Mouse (Mus musculus) thymus, postnatal 25 days (tissue): ENCODE data around the gene Lmbrd2.
A peak's percentile ranks its signal among the peaks of the same experiment; 100 is the strongest.

Experiments used
- DNase-seq: peaks from one replicate; pipeline ENCODE4 v3.0.0; 2022

The Lmbrd2 gene

GRCm38 (mm10) chr15:9140252-9140680 lies at the start of gene Lmbrd2:
Lmbrd2 (plus strand) TSS chr15:9140550.
- DNase-seq, result peak; percentile 96

- DNase-seq, result no peak
Measured at GRCm38 (mm10) chr15:9090662-9091061, 49.7 kb upstream of the Lmbrd2 start.

GRCm38 (mm10) chr15:9093598-9094365 lies 46.6 kb upstream of the Lmbrd2 start:
- DNase-seq, result no peak

- DNase-seq, result no peak
Measured at GRCm38 (mm10) chr15:9094366-9094750, 46.0 kb upstream of the Lmbrd2 start.

- DNase-seq, result no peak
Measured at GRCm38 (mm10) chr15:9096865-9097264, 43.5 kb upstream of the Lmbrd2 start.

- no peak for DNase-seq
Measured at GRCm38 (mm10) chr15:9100446-9101077, 39.8 kb upstream of the Lmbrd2 start.

GRCm38 (mm10) chr15:9106303-9107074 lies 33.9 kb upstream of the Lmbrd2 start:
- DNase-seq, result no peak

- DNase-seq, result no peak
Measured at GRCm38 (mm10) chr15:9110526-9111347, 29.6 kb upstream of the Lmbrd2 start.

- no peak for DNase-seq
Measured at GRCm38 (mm10) chr15:9111648-9112047, 28.7 kb upstream of the Lmbrd2 start.

- no peak for DNase-seq
Measured at GRCm38 (mm10) chr15:9113556-9113955, 26.8 kb upstream of the Lmbrd2 start.

- no peak for DNase-seq
Measured at GRCm38 (mm10) chr15:9114131-9114530, 26.2 kb upstream of the Lmbrd2 start.

- DNase-seq, result no peak
Measured at GRCm38 (mm10) chr15:9114599-9114998, 25.8 kb upstream of the Lmbrd2 start.

- no peak for DNase-seq
Measured at GRCm38 (mm10) chr15:9118852-9119251, 21.5 kb upstream of the Lmbrd2 start.

- DNase-seq, result peak; percentile 19
Measured at GRCm38 (mm10) chr15:9120081-9120480, 20.3 kb upstream of the Lmbrd2 start.

- no peak for DNase-seq
Measured at GRCm38 (mm10) chr15:9122989-9123388, 17.4 kb upstream of the Lmbrd2 start.

- DNase-seq, result no peak
Measured at GRCm38 (mm10) chr15:9124856-9125255, 15.5 kb upstream of the Lmbrd2 start.

GRCm38 (mm10) chr15:9127051-9127791 lies 13.1 kb upstream of the Lmbrd2 start:
- DNase-seq, result no peak

- no peak for DNase-seq
Measured at GRCm38 (mm10) chr15:9130772-9131498, 9.4 kb upstream of the Lmbrd2 start.

GRCm38 (mm10) chr15:9131499-9131888 lies 8.9 kb upstream of the Lmbrd2 start:
- DNase-seq, result no peak

- no peak for DNase-seq
Measured at GRCm38 (mm10) chr15:9132693-9133443, 7.5 kb upstream of the Lmbrd2 start.
